Mouse (Mus musculus): Measurements from ENCODE around the gene Prss56. TPM values are rescaled to one million over a fixed set of nuclear protein-coding genes. Genes with fewer than 3 reads are reported as not detected.

The Prss56 gene
- polyA plus RNA-seq, 1 experiment from 2014 or later: not detected

- no peak within 1 kb of the TSS for H3K27ac ChIP-seq (ENCODE audit: low read depth, low read length)
- peaks cover 22% of the 10 kb centered on the region for H3K27me3 ChIP-seq (ENCODE audit: control insufficient read depth, insufficient read depth, low read length)
- ATAC-seq (ENCODE audit: low FRiP score, low TSS enrichment): peak; percentile 16; the same call in 1 of the 2 replicates
- no peak within 1 kb of the TSS for H3K4me2 ChIP-seq (replicated peaks; ENCODE audit: low read depth, low read length)
- no peak within 1 kb of the TSS for H3K4me3 ChIP-seq (ENCODE audit: low read length)
- H3K4me1 ChIP-seq (ENCODE audit: control insufficient read depth, insufficient read depth, low read length): peaks cover 8% of the 10 kb centered on the region; the same call in 1 of the 2 replicates
- H3K36me3 ChIP-seq (ENCODE audit: control insufficient read depth, insufficient read depth, low read length): no peaks in the 10 kb centered on the region
- WGBS: 21% methylated on average over 4 of the region's 4 CpGs
- no peak within 1 kb of the TSS for H3K9ac ChIP-seq (ENCODE audit: low read depth, low read length)
- no peaks in the 10 kb centered on the region for H3K9me3 ChIP-seq (ENCODE audit: control insufficient read depth, low read length)
These were observed 7.3 kb downstream of the Prss56 start, which contains the start of gene Chrnd for GRCm38 (mm10) chr1:87190429-87190828. TSS of gene Chrnd (plus strand) at chr1:87190607.

GRCm38 (mm10) chr1:87197296-87197695, 14.2 kb downstream of the Prss56 start:
- Histone ChIP-seq H3K27me3 (ENCODE audit: control insufficient read depth, insufficient read depth, low read length) (no peaks in the 10 kb centered on the region; the same call in 1 of the 2 replicates), H3K9ac (ENCODE audit: low read depth, low read length) (no peak overlapping the region), H3K4me2 (replicated peaks; ENCODE audit: low read depth, low read length) (no peak overlapping the region), H3K27ac (ENCODE audit: low read depth, low read length) (no peak overlapping the region), H3K9me3 (ENCODE audit: control insufficient read depth, low read length) (no peaks in the 10 kb centered on the region), H3K4me1 (ENCODE audit: control insufficient read depth, insufficient read depth, low read length) (0 out of 2 replicates have a peak, but pooled peaks cover 8% of the 10 kb centered on the region), H3K4me3 (ENCODE audit: low read length) (no peak overlapping the region), H3K36me3 (ENCODE audit: control insufficient read depth, insufficient read depth, low read length) (no peaks in the 10 kb centered on the region)
- WGBS: 84% methylated on average over 9 of the region's 9 CpGs
- ATAC-seq (ENCODE audit: low FRiP score, low TSS enrichment): no peak

GRCm38 (mm10) chr1:87198119-87199065, 15.3 kb downstream of the Prss56 start:
- H3K9me3 ChIP-seq (ENCODE audit: control insufficient read depth, low read length): no peaks in the 10 kb centered on the region
- H3K27ac ChIP-seq (ENCODE audit: low read depth, low read length): no peak overlapping the region
- H3K27me3 ChIP-seq (ENCODE audit: control insufficient read depth, insufficient read depth, low read length): no peaks in the 10 kb centered on the region; the same call in 1 of the 2 replicates
- no peak; the same call in 1 of the 2 replicates for ATAC-seq (ENCODE audit: low FRiP score, low TSS enrichment)
- no peak overlapping the region for H3K9ac ChIP-seq (ENCODE audit: low read depth, low read length)
- no peak overlapping the region for H3K4me2 ChIP-seq (replicated peaks; ENCODE audit: low read depth, low read length)
- WGBS: 54% methylated on average over 12 of the region's 12 CpGs
- H3K36me3 ChIP-seq (ENCODE audit: control insufficient read depth, insufficient read depth, low read length): no peaks in the 10 kb centered on the region
- 0 out of 2 replicates have a peak, but pooled peaks cover 8% of the 10 kb centered on the region for H3K4me1 ChIP-seq (ENCODE audit: control insufficient read depth, insufficient read depth, low read length)
- no peak overlapping the region for H3K4me3 ChIP-seq (ENCODE audit: low read length)

- Histone ChIP-seq H3K9me3 (ENCODE audit: control insufficient read depth, low read length) (no peaks in the 10 kb centered on the region), H3K4me3 (ENCODE audit: low read length) (no peak overlapping the region), H3K9ac (ENCODE audit: low read depth, low read length) (no peak overlapping the region), H3K4me1 (ENCODE audit: control insufficient read depth, insufficient read depth, low read length) (0 out of 2 replicates have a peak, but pooled peaks cover 12% of the 10 kb centered on the region), H3K27ac (ENCODE audit: low read depth, low read length) (no peak overlapping the region), H3K4me2 (replicated peaks; ENCODE audit: low read depth, low read length) (no peak overlapping the region), H3K27me3 (ENCODE audit: control insufficient read depth, insufficient read depth, low read length) (no peaks in the 10 kb centered on the region; the same call in 1 of the 2 replicates), H3K36me3 (ENCODE audit: control insufficient read depth, insufficient read depth, low read length) (no peaks in the 10 kb centered on the region)
- ATAC-seq (ENCODE audit: low FRiP score, low TSS enrichment): no peak
- 61% methylated on average over 2 of the region's 2 CpGs for WGBS
These were observed 17.7 kb downstream of the Prss56 start for GRCm38 (mm10) chr1:87200811-87201210.

- no peak for ATAC-seq (ENCODE audit: low FRiP score, low TSS enrichment)
- Histone ChIP-seq H3K9ac (ENCODE audit: low read depth, low read length) (no peak overlapping the region), H3K27me3 (ENCODE audit: control insufficient read depth, insufficient read depth, low read length) (no peaks in the 10 kb centered on the region; the same call in none of the 2 replicates), H3K27ac (ENCODE audit: low read depth, low read length) (no peak overlapping the region), H3K4me1 (ENCODE audit: control insufficient read depth, insufficient read depth, low read length) (0 out of 2 replicates have a peak, but pooled peaks cover 14% of the 10 kb centered on the region), H3K36me3 (ENCODE audit: control insufficient read depth, insufficient read depth, low read length) (no peaks in the 10 kb centered on the region), H3K9me3 (ENCODE audit: control insufficient read depth, low read length) (no peaks in the 10 kb centered on the region), H3K4me3 (ENCODE audit: low read length) (no peak overlapping the region), H3K4me2 (replicated peaks; ENCODE audit: low read depth, low read length) (no peak overlapping the region)
- 42% methylated on average over 1 of the region's 1 CpGs for WGBS
These were observed 18.7 kb downstream of the Prss56 start for GRCm38 (mm10) chr1:87201848-87202247.

- Histone ChIP-seq H3K4me3 (ENCODE audit: low read length) (no peak overlapping the region), H3K9me3 (ENCODE audit: control insufficient read depth, low read length) (no peaks in the 10 kb centered on the region), H3K36me3 (ENCODE audit: control insufficient read depth, insufficient read depth, low read length) (no peaks in the 10 kb centered on the region), H3K4me2 (replicated peaks; ENCODE audit: low read depth, low read length) (no peak overlapping the region), H3K27me3 (ENCODE audit: control insufficient read depth, insufficient read depth, low read length) (no peaks in the 10 kb centered on the region; the same call in 1 of the 2 replicates), H3K9ac (ENCODE audit: low read depth, low read length) (no peak overlapping the region), H3K4me1 (ENCODE audit: control insufficient read depth, insufficient read depth, low read length) (0 out of 2 replicates have a peak, but pooled peaks cover 7% of the 10 kb centered on the region), H3K27ac (ENCODE audit: low read depth, low read length) (no peak overlapping the region)
- no peak for ATAC-seq (ENCODE audit: low FRiP score, low TSS enrichment)
- 87% methylated on average over 5 of the region's 5 CpGs for WGBS
These were observed 20.7 kb downstream of the Prss56 start for GRCm38 (mm10) chr1:87203779-87204178.

- Histone ChIP-seq H3K27ac (ENCODE audit: low read depth, low read length) (no peak within 1 kb of the TSS), H3K9me3 (ENCODE audit: control insufficient read depth, low read length) (no peaks in the 10 kb centered on the region), H3K36me3 (ENCODE audit: control insufficient read depth, insufficient read depth, low read length) (no peaks in the 10 kb centered on the region), H3K9ac (ENCODE audit: low read depth, low read length) (no peak within 1 kb of the TSS; the same call in 1 of the 2 replicates), H3K4me3 (ENCODE audit: low read length) (no peak within 1 kb of the TSS), H3K27me3 (ENCODE audit: control insufficient read depth, insufficient read depth, low read length) (no peaks in the 10 kb centered on the region; the same call in 1 of the 2 replicates), H3K4me2 (replicated peaks; ENCODE audit: low read depth, low read length) (no peak within 1 kb of the TSS), H3K4me1 (ENCODE audit: control insufficient read depth, insufficient read depth, low read length) (0 out of 2 replicates have a peak, but pooled peaks cover 5% of the 10 kb centered on the region)
- ATAC-seq (ENCODE audit: low FRiP score, low TSS enrichment): no peak
- 92% methylated on average over 7 of the region's 7 CpGs for WGBS
These were observed 21.4 kb downstream of the Prss56 start, which contains the start of gene Chrng for GRCm38 (mm10) chr1:87204465-87204864. TSS of gene Chrng (plus strand) at chr1:87204657.

GRCm38 (mm10) chr1:87205038-87205437, 21.9 kb downstream of the Prss56 start:
- Histone ChIP-seq H3K9me3 (ENCODE audit: control insufficient read depth, low read length) (no peaks in the 10 kb centered on the region), H3K4me2 (replicated peaks; ENCODE audit: low read depth, low read length) (no peak overlapping the region), H3K27me3 (ENCODE audit: control insufficient read depth, insufficient read depth, low read length) (no peaks in the 10 kb centered on the region; the same call in 1 of the 2 replicates), H3K27ac (ENCODE audit: low read depth, low read length) (no peak overlapping the region), H3K9ac (ENCODE audit: low read depth, low read length) (no peak overlapping the region), H3K36me3 (ENCODE audit: control insufficient read depth, insufficient read depth, low read length) (no peaks in the 10 kb centered on the region), H3K4me3 (ENCODE audit: low read length) (no peak overlapping the region), H3K4me1 (ENCODE audit: control insufficient read depth, insufficient read depth, low read length) (0 out of 2 replicates have a peak, but pooled peaks cover 5% of the 10 kb centered on the region)
- WGBS: 41% methylated on average over 6 of the region's 6 CpGs
- ATAC-seq (ENCODE audit: low FRiP score, low TSS enrichment): no peak
